Mouse (Mus musculus) bone marrow macrophage, adult 2 months (primary cell): ENCODE results near the gene Gm614. TPM values are rescaled to one million over a fixed set of nuclear protein-coding genes. Genes with fewer than 3 reads are reported as not detected.
A peak's percentile ranks its signal among the peaks of the same experiment; 100 is the strongest.

Experiments
- H3K27ac ChIP-seq: 2 replicates; pipeline ENCODE4 v1.5.1; 2012; ENCODE audit warnings: low read depth, low read length; ENCODE audit not compliant: insufficient read depth
- H3K4me1 ChIP-seq: 2 replicates; pipeline ENCODE4 v1.6.1; 2012; ENCODE audit warnings: low read length; ENCODE audit not compliant: control insufficient read depth, insufficient read depth
- H3K4me3 ChIP-seq: 2 replicates; pipeline ENCODE4 v1.5.1; 2012; ENCODE audit warnings: mild to moderate bottlenecking, low read length, moderate library complexity; ENCODE audit not compliant: insufficient read depth
- CTCF ChIP-seq: IDR thresholded peaks from 2 replicates; pipeline ENCODE4 v1.5.1; 2012; ENCODE audit warnings: low read depth, mild to moderate bottlenecking, low read length, moderate library complexity
- POLR2A ChIP-seq: IDR thresholded peaks from 2 replicates; pipeline ENCODE4 v1.6.1; 2012; ENCODE audit warnings: mild to moderate bottlenecking, low read depth, low read length, borderline replicate concordance
- polyA plus RNA-seq: library from polyadenylated mRNA; stranded (reverse); fragments of >200 nt; gene quantifications from 2 replicates; pipeline ENCODE4 v1.2.4, GENCODE M21; 2012; ENCODE audit not compliant: missing spikeins, insufficient read depth, insufficient read length

The Gm614 gene
- polyA plus RNA-seq, 1 experiment: 2.3 TPM

- H3K27ac ChIP-seq: no peak overlapping the region
These were observed 23.8 kb upstream of the Gm614 start for GRCm38 (mm10) chrX:101287543-101287942.

GRCm38 (mm10) chrX:101285953-101286670, 22.3 kb upstream of the Gm614 start:
- TF ChIP-seq CTCF (no peak), POLR2A (no peak)
- H3K27ac ChIP-seq: no peak overlapping the region
- no peaks in the 10 kb centered on the region for H3K4me1 ChIP-seq

More at GRCm38 (mm10) chrX:101287543-101287942, 23.8 kb upstream of the Gm614 start:
- H3K4me1 ChIP-seq: no peaks in the 10 kb centered on the region
- TF ChIP-seq POLR2A: no peak
- no peak for TF ChIP-seq CTCF
- no peak overlapping the region for H3K4me3 ChIP-seq

GRCm38 (mm10) chrX:101285534-101285933, 21.7 kb upstream of the Gm614 start:
- no peak overlapping the region for H3K4me3 ChIP-seq
- TF ChIP-seq CTCF (peak; percentile 53; the same call in 1 of the 2 replicates), POLR2A (no peak)
- H3K27ac ChIP-seq: no peak overlapping the region
- no peaks in the 10 kb centered on the region for H3K4me1 ChIP-seq

More at GRCm38 (mm10) chrX:101285953-101286670, 22.3 kb upstream of the Gm614 start:
- no peak overlapping the region for H3K4me3 ChIP-seq

DNA sequence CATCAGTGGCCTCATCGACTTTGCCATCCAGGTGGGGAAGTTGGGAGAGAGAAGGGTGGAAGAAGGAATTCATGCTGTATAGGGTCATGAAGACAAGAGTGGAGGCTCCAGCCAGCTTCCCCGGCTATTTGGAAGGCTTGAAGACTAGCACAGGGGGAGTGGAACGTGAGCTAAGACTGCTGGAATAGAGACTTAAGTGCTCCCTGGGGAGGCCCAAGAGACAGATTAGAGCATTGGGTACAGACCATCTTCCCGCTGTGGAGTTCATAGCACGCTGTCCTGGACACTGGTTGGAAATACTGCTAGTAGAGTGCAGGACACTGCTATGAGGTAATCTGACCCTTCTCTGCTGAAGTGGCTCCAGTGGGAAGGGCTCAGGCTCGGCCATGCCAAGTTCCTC, 19.0 kb upstream of the Gm614 start:
- TF ChIP-seq POLR2A (no peak), CTCF (no peak)
- no peak overlapping the region for H3K4me3 ChIP-seq
- H3K4me1 ChIP-seq: no peaks in the 10 kb centered on the region
- no peak overlapping the region for H3K27ac ChIP-seq

GRCm38 (mm10) chrX:101273875-101274738, 10.3 kb upstream of the Gm614 start, which contains the start of gene Med12:
Gene Med12, plus strand, starts transcription at chrX:101274030.
- Histone ChIP-seq H3K4me3 (peak within 1 kb of the TSS; percentile 76), H3K27ac (peak within 1 kb of the TSS; percentile 58)
- TF ChIP-seq CTCF: no peak
- TF ChIP-seq POLR2A: no peak

DNA sequence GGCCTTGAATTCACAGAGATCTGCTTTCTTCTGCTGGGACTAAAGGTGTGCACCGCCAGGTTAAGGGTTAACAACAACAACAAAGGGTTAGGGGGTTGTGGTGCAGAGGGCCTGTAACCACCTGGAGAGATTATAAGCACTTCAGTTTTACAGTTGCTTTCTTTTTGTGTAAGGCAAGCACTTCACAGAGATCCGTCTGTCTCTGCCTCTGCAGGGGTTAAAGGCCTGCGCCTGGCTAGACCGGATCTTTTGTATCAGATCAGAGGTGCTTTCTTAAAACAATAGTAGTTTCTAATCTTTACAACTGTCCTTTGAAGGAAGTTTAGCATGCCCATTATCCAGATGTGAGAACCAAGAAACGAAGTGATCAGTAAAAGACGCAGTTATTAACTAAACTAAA, 9.6 kb upstream of the Gm614 start:
- Histone ChIP-seq H3K4me1 (peaks cover 15% of the 10 kb centered on the region), H3K27ac (peak overlapping the region; percentile 14; the same call in 1 of the 2 replicates), H3K4me3 (peak overlapping the region; percentile 27; the same call in 1 of the 2 replicates)
- TF ChIP-seq CTCF (no peak), POLR2A (no peak)

More at GRCm38 (mm10) chrX:101273875-101274738, 10.3 kb upstream of the Gm614 start, which contains the start of gene Med12:
- H3K4me1 ChIP-seq: peaks cover 11% of the 10 kb centered on the region

DNA sequence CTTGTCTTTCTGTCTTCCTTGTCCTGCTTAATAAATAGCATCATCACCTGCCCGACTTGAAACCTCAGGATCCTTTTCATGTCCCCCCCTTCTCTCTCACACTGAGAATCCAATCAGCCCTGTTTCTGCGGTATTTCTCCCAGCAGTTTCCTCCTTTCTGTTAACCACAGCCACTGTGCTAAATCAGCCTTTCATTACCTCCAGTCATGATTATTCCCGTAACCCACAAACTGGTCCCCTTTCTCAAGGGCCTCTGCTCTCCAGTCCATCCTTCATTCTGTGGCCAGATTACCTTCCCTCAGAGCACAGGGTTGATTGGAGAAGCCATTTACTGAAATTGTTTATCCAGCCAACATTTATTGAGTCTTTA, 4.9 kb upstream of the Gm614 start, which contains the start of gene Gm20489:
Gene Gm20489 (minus strand): TSS at position 269 of the 370 bp plus-strand sequence.
- peak within 1 kb of the TSS; percentile 69 for H3K27ac ChIP-seq
- TF ChIP-seq CTCF (no peak), POLR2A (no peak)
- H3K4me1 ChIP-seq: peaks cover 19% of the 10 kb centered on the region
- peak within 1 kb of the TSS; percentile 66 for H3K4me3 ChIP-seq

- peak within 1 kb of the TSS; percentile 69 for H3K27ac ChIP-seq
- TF ChIP-seq CTCF (no peak), POLR2A (no peak)
- H3K4me1 ChIP-seq: peaks cover 16% of the 10 kb centered on the region
- peak within 1 kb of the TSS; percentile 66 for H3K4me3 ChIP-seq
These were observed 4.4 kb upstream of the Gm614 start, which contains the start of gene Il2rg for GRCm38 (mm10) chrX:101268025-101268754. Gene Il2rg, minus strand, starts transcription at chrX:101268255.

GRCm38 (mm10) chrX:101266631-101267030, 2.8 kb upstream of the Gm614 start:
- peaks cover 14% of the 10 kb centered on the region for H3K4me1 ChIP-seq
- H3K27ac ChIP-seq: no peak overlapping the region
- TF ChIP-seq POLR2A (no peak), CTCF (no peak)
- H3K4me3 ChIP-seq: peak overlapping the region; percentile 66
